Mouse (Mus musculus) heart, embryonic 16.5 days (tissue): ENCODE data around the gene Atxn1. TPM values are rescaled to one million over a fixed set of nuclear protein-coding genes. Genes with fewer than 3 reads are reported as not detected.

Experiments used
- ATAC-seq: fragments of 200-750 bp; cut with Nextera tagmentation; replicated peaks from 2 replicates; pipeline ENCODE4 v1.8.0; 2017; ENCODE audit warnings: moderate number of reproducible peaks; ENCODE audit not compliant: insufficient read depth, low FRiP score; ENCODE audit errors: extremely low read depth
- H3K27ac ChIP-seq: fragments of 300-500 bp; sonication (generic); 2 replicates; pipeline ENCODE4 v1.5.1; 2014; ENCODE audit warnings: mild to moderate bottlenecking, low read length, control low read depth, moderate library complexity
- H3K27me3 ChIP-seq: fragments of 300-500 bp; sonication (generic); 2 replicates; pipeline ENCODE4 v1.6.1; 2014; ENCODE audit warnings: low read length, mixed read lengths; ENCODE audit not compliant: control insufficient read depth, insufficient read depth
- H3K36me3 ChIP-seq: fragments of 300-500 bp; sonication (generic); 2 replicates; pipeline ENCODE4 v1.6.1; 2014; ENCODE audit not compliant: control insufficient read depth, insufficient read depth
- H3K4me1 ChIP-seq: fragments of 300-500 bp; sonication (generic); 2 replicates; pipeline ENCODE4 v1.6.1; 2014; ENCODE audit warnings: low read length, mixed read lengths; ENCODE audit not compliant: control insufficient read depth, insufficient read depth
- H3K4me2 ChIP-seq: fragments of 300-500 bp; sonication (generic); 2 replicates; pipeline ENCODE4 v1.6.1; 2014; ENCODE audit warnings: low read depth, mild to moderate bottlenecking, control low read depth, low read length
- H3K4me3 ChIP-seq: fragments of 300-500 bp; sonication (generic); 2 replicates; pipeline ENCODE4 v1.5.1; 2014; ENCODE audit warnings: mild to moderate bottlenecking, control low read depth, low read length
- H3K9ac ChIP-seq: fragments of 300-500 bp; sonication (generic); 2 replicates; pipeline ENCODE4 v1.6.1; 2014; ENCODE audit warnings: low read length, control low read depth
- H3K9me3 ChIP-seq: fragments of 300-500 bp; sonication (generic); replicated peaks from 2 replicates; pipeline ENCODE4 v1.6.1; 2016; ENCODE audit warnings: low read length; ENCODE audit not compliant: control insufficient read depth
- WGBS: fragments of 180-500 bp; shearing (Covaris S2); extraction: QIAGEN DNeasy Blood & Tissue Kit; methylation state at CpG from one replicate; pipeline ENCODE4 v1.1.7; 2014; 5-methylcytosine and 5-hydroxymethylcytosine counted together
- polyA plus RNA-seq: library from polyadenylated mRNA; unstranded; fragments of >200 nt; fragmentation: Nextera tagmentation; extraction: Ambion mirVana; gene quantifications from 2 replicates; pipeline ENCODE4 v1.2.1, GENCODE M21; 2015

The Atxn1 gene
- polyA plus RNA-seq, 1 experiment from 2014 or later, result 7.2 TPM

DNA sequence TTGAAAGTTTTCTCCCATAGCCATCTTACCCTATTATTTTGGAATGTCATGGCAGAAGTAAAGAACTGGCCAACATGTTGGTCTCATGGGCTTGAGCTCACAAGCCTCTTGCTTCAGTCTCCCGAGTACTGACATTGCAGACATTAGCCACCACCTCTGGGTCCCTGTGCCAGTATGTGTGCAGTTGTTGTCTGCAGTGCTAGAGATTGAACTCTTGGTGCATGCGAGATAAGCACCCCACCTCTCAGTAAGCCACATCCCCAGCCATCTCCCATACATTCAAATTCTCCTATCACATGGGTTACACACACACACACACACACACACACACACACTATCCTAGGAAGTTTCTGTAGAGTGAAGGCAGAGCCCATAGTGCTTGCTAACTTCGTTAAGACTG lies 464.9 kb downstream of the Atxn1 start:
- no peaks in the 10 kb centered on the region for H3K27me3 ChIP-seq
- no peaks in the 10 kb centered on the region for H3K36me3 ChIP-seq
- H3K27ac ChIP-seq, result no peak overlapping the region
- H3K4me2 ChIP-seq, result no peak overlapping the region
- peaks cover 9% of the 10 kb centered on the region for H3K4me1 ChIP-seq
- H3K9me3 ChIP-seq, result 0 out of 2 replicates have a peak, but pooled peaks cover 3% of the 10 kb centered on the region
- H3K9ac ChIP-seq, result no peak overlapping the region
- 73% methylated on average over 3 of the region's 3 CpGs for WGBS
- ATAC-seq, result no peak
- H3K4me3 ChIP-seq, result no peak overlapping the region
